Mouse (Mus musculus) spleen, adult 12 weeks (tissue): ENCODE results near the gene Ihh.

Experiments
- DNase-seq: peaks from one replicate; pipeline ENCODE4 v3.0.0; 2022; ENCODE audit warnings: low spot score

The Ihh gene

DNA sequence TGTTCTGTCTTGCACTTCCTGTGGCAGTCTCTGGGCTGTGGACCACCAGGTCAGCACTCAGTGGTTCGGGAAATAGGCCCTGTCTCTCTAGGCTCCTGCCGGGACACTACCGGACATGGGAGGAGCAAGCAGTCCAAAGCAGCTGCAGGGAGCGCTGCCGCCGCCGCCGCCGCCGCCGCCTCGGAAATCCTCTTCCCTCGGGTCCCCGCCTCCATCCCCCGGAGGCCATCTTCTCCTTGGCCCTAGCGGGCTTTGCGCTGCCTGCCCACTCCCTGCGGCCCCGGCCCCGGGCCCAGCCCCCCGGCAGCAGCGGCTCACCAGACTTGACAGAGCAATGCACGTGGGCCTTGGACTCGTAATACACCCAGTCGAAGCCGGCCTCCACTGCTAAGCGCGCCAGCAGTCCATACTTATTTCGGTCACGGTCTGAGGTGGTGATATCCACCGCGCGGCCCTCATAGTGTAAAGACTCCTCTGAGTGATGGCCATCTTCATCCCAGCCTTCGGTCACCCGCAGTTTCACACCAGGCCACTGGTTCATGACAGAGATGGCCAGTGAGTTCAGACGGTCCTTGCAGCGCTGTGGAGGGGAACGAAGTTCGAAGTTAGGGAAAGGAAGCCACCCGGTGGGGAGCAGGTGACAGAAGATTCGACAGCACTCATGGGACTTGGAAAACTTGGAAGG is 3.3 kb downstream of the Ihh start:
- DNase-seq = no peak

GRCm38 (mm10) chr1:74941651-74942360 is 9.7 kb downstream of the Ihh start:
- DNase-seq = no peak

- no peak for DNase-seq
Measured at GRCm38 (mm10) chr1:74939762-74940161, 11.7 kb downstream of the Ihh start.

- no peak for DNase-seq
Measured at GRCm38 (mm10) chr1:74936221-74936830, 15.1 kb downstream of the Ihh start.

DNA sequence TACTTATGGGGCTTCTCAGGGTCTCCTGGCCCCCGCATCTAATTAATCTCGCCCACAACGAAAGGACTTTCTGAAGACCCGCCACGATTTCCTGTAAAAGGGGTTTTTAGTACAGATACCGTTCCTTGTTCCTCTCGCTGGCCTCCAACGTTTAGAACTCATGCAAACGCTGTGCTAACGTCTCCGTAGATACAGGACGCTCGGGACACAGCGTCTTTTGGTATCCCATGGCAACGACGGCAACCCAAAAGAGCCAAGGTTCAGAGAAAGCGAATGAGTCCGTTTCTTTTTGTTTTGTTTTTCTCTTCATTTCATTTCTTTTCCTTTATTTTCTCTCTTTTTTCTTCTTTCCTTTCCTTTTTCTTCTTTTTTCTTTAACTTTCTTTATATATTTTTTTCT is 16.1 kb downstream of the Ihh start, which contains the start of gene Cfap65:
Cfap65 (minus strand) TSS at position 198 of the 400 bp plus-strand sequence.
- no peak for DNase-seq

- DNase-seq = no peak
Measured at GRCm38 (mm10) chr1:74927621-74928296, 23.7 kb downstream of the Ihh start.

- no peak for DNase-seq
Measured at GRCm38 (mm10) chr1:74926721-74927120, 24.8 kb downstream of the Ihh start.

- no peak for DNase-seq
Measured at GRCm38 (mm10) chr1:74924464-74924863, 27.0 kb downstream of the Ihh start.

DNA sequence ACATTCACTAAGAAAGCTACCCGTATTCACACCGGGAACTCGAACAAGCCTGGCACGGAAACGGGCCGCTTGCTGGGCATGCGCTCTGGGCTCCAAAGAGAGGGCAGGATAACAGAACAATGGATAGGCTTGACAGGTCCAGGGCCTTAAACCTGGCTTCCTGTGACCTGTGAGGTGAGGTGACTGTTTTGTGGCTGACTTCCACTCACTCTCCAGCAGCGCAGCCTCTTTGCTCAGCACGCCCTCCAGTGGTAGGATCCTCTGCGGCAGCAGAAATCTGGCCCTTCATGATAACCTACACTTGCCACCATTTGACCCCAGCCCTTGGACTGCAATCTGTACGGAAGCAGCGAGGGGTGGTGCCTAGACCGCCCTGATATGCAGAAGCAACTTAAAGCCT is 35.8 kb downstream of the Ihh start:
- no peak for DNase-seq

GRCm38 (mm10) chr1:74902191-74902590 is 49.3 kb downstream of the Ihh start:
- no peak for DNase-seq

GRCm38 (mm10) chr1:74901686-74902085 is 49.8 kb downstream of the Ihh start:
- DNase-seq = peak; percentile 13

DNA sequence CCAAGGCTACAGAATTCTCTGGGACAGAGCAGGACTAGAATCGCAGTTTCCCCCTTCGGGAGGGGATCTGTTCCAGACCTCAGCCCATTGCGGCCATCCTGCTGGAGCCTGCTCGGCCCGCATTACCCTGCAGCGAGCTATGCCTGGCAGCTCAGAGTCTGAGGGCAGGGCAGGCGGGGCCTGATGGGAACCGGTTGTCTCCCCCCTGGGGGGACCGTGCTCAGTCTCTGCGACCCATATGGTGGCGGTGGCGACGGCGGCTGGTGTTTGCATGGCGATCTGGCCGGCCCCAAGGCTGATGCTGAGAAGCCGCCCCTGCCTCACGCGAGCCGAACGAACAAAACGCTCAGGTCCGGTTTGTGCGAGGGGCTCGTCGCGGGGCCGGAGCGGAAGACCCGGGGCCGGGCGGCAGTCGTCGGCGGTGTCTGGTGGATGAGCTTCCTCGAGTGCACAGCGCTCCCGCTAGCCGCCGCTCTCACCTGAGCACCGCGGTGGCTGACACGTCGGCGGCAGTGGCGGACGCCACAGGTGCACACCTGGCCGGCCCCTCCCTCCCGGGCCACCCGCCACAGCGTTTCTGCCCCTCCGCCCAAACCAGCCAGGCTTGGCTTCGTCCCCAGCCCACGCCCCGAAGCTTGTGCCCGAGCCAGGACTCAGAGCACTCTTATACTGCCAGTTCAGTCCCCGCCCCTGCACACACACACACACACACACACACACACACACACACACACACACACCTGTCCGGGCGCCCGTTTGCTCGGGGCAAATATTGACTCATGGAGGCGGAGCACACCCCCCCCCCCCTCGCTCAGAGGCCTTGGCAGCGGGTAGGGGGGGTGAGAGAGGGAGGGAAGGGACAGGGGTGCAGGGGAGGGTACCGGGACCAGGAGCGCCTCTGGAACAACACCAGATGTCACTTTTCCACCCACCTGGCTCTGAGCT is 50.9 kb downstream of the Ihh start:
- no peak for DNase-seq

DNA sequence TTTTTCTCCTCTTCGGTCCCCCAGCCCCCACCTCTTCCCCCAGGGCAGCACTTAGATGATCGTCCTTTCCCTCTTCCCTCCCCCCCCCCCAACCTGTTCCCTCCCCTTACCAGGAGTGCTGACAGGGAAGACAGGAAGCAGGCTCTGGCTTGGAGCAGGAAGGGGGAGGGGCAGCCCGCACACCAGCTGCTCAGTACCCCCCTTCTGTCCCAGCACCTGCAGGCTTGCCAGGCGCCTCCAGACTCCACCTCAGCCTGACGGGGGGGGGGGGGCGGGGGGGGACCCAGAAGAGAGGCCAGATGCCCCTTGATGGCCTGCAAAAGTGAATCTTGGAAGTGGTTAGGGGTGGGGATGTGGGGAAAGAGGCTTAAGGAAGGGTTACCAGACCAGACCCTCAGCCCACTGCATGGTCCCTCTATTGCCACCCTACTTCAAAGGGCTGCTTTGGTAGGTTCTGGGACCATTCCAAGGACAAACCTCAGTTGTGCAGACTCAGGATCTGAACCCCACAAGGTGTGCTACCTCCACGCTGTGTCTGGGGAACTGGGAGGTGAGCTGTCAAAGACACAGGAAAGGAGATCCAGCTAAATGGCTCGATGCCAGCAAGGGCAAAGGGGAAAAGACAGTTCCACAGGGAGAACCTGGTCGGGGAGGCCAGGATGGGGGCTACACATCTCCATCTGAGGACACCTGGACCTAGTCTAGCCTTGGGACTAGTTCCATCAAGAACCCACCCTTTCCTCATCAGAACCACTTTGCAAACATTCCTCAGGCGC is 52.6 kb downstream of the Ihh start:
- DNase-seq = no peak

DNA sequence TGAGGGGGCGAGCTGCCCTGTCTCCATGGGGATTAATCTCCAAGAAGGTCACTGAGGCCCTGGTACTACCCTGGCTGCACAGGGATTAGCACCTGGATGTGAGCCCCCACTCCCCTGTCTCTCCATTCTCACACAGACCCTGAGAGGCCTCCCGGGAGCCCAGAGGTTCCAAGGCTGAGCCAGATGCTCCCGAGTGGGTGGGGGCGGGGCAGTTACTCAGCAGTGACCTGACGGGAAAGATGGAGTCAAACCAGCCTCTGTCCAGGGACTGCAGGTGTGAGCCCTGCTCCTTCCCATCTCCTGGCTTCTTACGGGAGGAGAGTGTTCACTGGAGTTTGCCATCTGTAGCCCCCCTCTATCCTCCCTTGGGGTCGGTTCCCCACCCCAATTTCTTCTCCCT is 53.5 kb downstream of the Ihh start:
- DNase-seq = no peak
